In genomic region chr8:11366741-11367140, GRCm38 (mm10) we compare ENCODE assay signal across 22 mouse cellular contexts. TPM values are rescaled to one million over a fixed set of nuclear protein-coding genes. Genes with fewer than 3 reads are reported as not detected.
DNase-seq lines count a peak whose midpoint lies in the region; ATAC-seq and TF ChIP-seq lines count a peak whose summit lies in the region.
"Had no signal": no experiment of that assay in that cellular context is flagged by ENCODE, and none has a peak within 500 bp of the region (broad histone marks: within the 10 kb centered on the region; RNA-seq: fewer than 3 reads in every experiment).

No protein-coding gene starts in this region.

- no peak overlapping the region for H3K4me2 ChIP-seq in hindbrain, embryonic 13.5 days
- no peak overlapping the region for H3K4me2 ChIP-seq in hindbrain, embryonic 12.5 days (replicated peaks)
- no peak overlapping the region for H3K4me2 ChIP-seq in lung, embryonic 16.5 days (ENCODE audit: low read depth, low read length)
- no peak overlapping the region for H3K4me2 ChIP-seq in limb, embryonic 15.5 days
- H3K4me2 ChIP-seq: embryonic facial prominence, embryonic 15.5 days; hindbrain, embryonic 14.5 days had no signal

- peak overlapping the region; percentile 86 for H3K27ac ChIP-seq in heart, adult 2 months
- 0 out of 2 replicates have a peak overlapping the region, but pooled peaks have one; percentile 0 for H3K27ac ChIP-seq in hindbrain, embryonic 13.5 days
- no peak overlapping the region for H3K27ac ChIP-seq in hindbrain, embryonic 12.5 days
- peak overlapping the region; percentile 51 for H3K27ac ChIP-seq in lung, embryonic 16.5 days (ENCODE audit: low read length)
- H3K27ac ChIP-seq in limb, embryonic 15.5 days = peak overlapping the region; percentile 19; the same call in 1 of the 2 replicates
- H3K27ac ChIP-seq: embryonic facial prominence, embryonic 15.5 days; hindbrain, embryonic 14.5 days had no signal

- TF ChIP-seq POLR2A in heart, adult 2 months (IDR thresholded peaks at IDR 0.05; ENCODE audit: insufficient read depth, low read depth, low read length) = no peak

- peak overlapping the region; percentile 39 for H3K9ac ChIP-seq in heart, adult 2 months (ENCODE audit: low read depth, low read length)
- H3K9ac ChIP-seq in hindbrain, embryonic 13.5 days = no peak overlapping the region
- H3K9ac ChIP-seq in hindbrain, embryonic 12.5 days = no peak overlapping the region
- H3K9ac ChIP-seq in lung, embryonic 16.5 days (ENCODE audit: low read length) = no peak overlapping the region
- no peak overlapping the region for H3K9ac ChIP-seq in limb, embryonic 15.5 days
- H3K9ac ChIP-seq: embryonic facial prominence, embryonic 15.5 days; hindbrain, embryonic 14.5 days had no signal

- no peaks in the 10 kb centered on the region for H3K9me3 ChIP-seq in hindbrain, embryonic 13.5 days
- no peaks in the 10 kb centered on the region for H3K9me3 ChIP-seq in hindbrain, embryonic 12.5 days (replicated peaks)
- no peaks in the 10 kb centered on the region for H3K9me3 ChIP-seq in lung, embryonic 16.5 days (ENCODE audit: control insufficient read depth, low read length)
- no peaks in the 10 kb centered on the region for H3K9me3 ChIP-seq in limb, embryonic 15.5 days
- H3K9me3 ChIP-seq: embryonic facial prominence, embryonic 15.5 days had no signal

- no peak overlapping the region for H3K4me3 ChIP-seq in heart, adult 2 months
- no peak overlapping the region for H3K4me3 ChIP-seq in hindbrain, embryonic 13.5 days
- no peak overlapping the region for H3K4me3 ChIP-seq in hindbrain, embryonic 12.5 days
- H3K4me3 ChIP-seq in lung, embryonic 16.5 days (ENCODE audit: low read length) = no peak overlapping the region
- H3K4me3 ChIP-seq in limb, embryonic 15.5 days = no peak overlapping the region
- H3K4me3 ChIP-seq: embryonic facial prominence, embryonic 15.5 days had no signal

- intact Hi-C loops in heart, adult 2 months (cut with DNase I) = loop anchor here (2.0 kb wide), 3 partner anchors 26 to 54 kb away; partner anchors contain the start of genes Col4a1 and Col4a2
- intact Hi-C loops in heart, postnatal 25 days (cut with DNase I) = no loop called here

- TF ChIP-seq CTCF in heart, adult 2 months (IDR thresholded peaks at IDR 0.05) = no peak

- peaks cover 46% of the 10 kb centered on the region for H3K36me3 ChIP-seq in heart, adult 2 months (ENCODE audit: control insufficient read depth, insufficient read depth, low read length)
- no peaks in the 10 kb centered on the region for H3K36me3 ChIP-seq in hindbrain, embryonic 13.5 days
- no peaks in the 10 kb centered on the region for H3K36me3 ChIP-seq in hindbrain, embryonic 12.5 days
- H3K36me3 ChIP-seq in lung, embryonic 16.5 days (ENCODE audit: control insufficient read depth, insufficient read depth, low read length) = no peaks in the 10 kb centered on the region
- no peaks in the 10 kb centered on the region for H3K36me3 ChIP-seq in limb, embryonic 15.5 days
- H3K36me3 ChIP-seq: embryonic facial prominence, embryonic 15.5 days had no signal

- peaks cover 49% of the 10 kb centered on the region for H3K4me1 ChIP-seq in heart, adult 2 months (ENCODE audit: control insufficient read depth, insufficient read depth, low read length)
- peaks cover 27% of the 10 kb centered on the region for H3K4me1 ChIP-seq in hindbrain, embryonic 13.5 days (replicated peaks)
- H3K4me1 ChIP-seq in hindbrain, embryonic 12.5 days = peaks cover 31% of the 10 kb centered on the region
- peaks cover 59% of the 10 kb centered on the region for H3K4me1 ChIP-seq in lung, embryonic 16.5 days (replicated peaks; ENCODE audit: control insufficient read depth, insufficient read depth, low read length)
- peaks cover 55% of the 10 kb centered on the region for H3K4me1 ChIP-seq in limb, embryonic 15.5 days

- H3K79me2 ChIP-seq in heart, adult 2 months (replicated peaks; ENCODE audit: control insufficient read depth, insufficient read depth, low read length) = no peaks in the 10 kb centered on the region

- TF ChIP-seq EP300 in heart, adult 2 months (IDR thresholded peaks at IDR 0.05; ENCODE audit: insufficient read depth, low read depth, low read length) = no peak

- no peaks in the 10 kb centered on the region for H3K27me3 ChIP-seq in heart, adult 2 months (ENCODE audit: control insufficient read depth, insufficient read depth, low read length)
- H3K27me3 ChIP-seq in hindbrain, embryonic 13.5 days = no peaks in the 10 kb centered on the region
- no peaks in the 10 kb centered on the region for H3K27me3 ChIP-seq in hindbrain, embryonic 12.5 days
- no peaks in the 10 kb centered on the region for H3K27me3 ChIP-seq in lung, embryonic 16.5 days (ENCODE audit: control insufficient read depth, insufficient read depth, low read depth, low read length)
- H3K27me3 ChIP-seq in limb, embryonic 15.5 days = no peaks in the 10 kb centered on the region
- H3K27me3 ChIP-seq: embryonic facial prominence, embryonic 15.5 days; Patski had no signal

- ATAC-seq in hindbrain, embryonic 13.5 days (ENCODE audit: low FRiP score) = no peak
- no peak for ATAC-seq in hindbrain, embryonic 12.5 days (ENCODE audit: low FRiP score)
- ATAC-seq in lung, embryonic 16.5 days (ENCODE audit: low read depth) = no peak
- ATAC-seq in limb, embryonic 15.5 days (ENCODE audit: insufficient number of reproducible peaks, low FRiP score, low TSS enrichment, low read depth) = no peak
- ATAC-seq: forebrain, embryonic 16.5 days; inflammation-experienced regulatory T-cells, adult 6 months; Patski had no signal

- 13% methylated on average over 4 of the region's 4 CpGs for WGBS in heart, adult 2 months
- WGBS in hindbrain, embryonic 13.5 days = 82% methylated on average over 4 of the region's 4 CpGs
- WGBS in hindbrain, embryonic 12.5 days = 77% methylated on average over 4 of the region's 4 CpGs
- 70% methylated on average over 4 of the region's 4 CpGs for WGBS in lung, embryonic 16.5 days
- 63% methylated on average over 4 of the region's 4 CpGs for WGBS in limb, embryonic 15.5 days

- DNase-seq in heart, adult 2 months = no peak
- DNase-seq in heart, postnatal 25 days (ENCODE audit: low spot score) = no peak
- DNase-seq in lung, postnatal 10 days = no peak
- DNase-seq: cerebellum, adult 11 months; cerebellum, adult 9-11 months; gastrocnemius, postnatal 25 days; kidney, adult 9 months; kidney, postnatal 4 days; lung, postnatal 36 days; midbrain, embryonic 14.5 days; retina, postnatal 1 day; thymus, postnatal 25 days had no signal

RNA-seq across cellular contexts. Expression of gene Col4a1, which starts 54.1 kb away (rescaled TPM):
- 100 to 1,000 TPM; 221 to 311 TPM for total RNA-seq in heart, adult 2 months (2021)
- polyA plus RNA-seq in heart, adult 2 months (2012; rRNA removed) = 258 and 384 TPM in 2 replicates
- 100 to 1,000 TPM; 537 to 622 TPM for total RNA-seq in heart, postnatal 25 days (2021)
- 93.3 and 94.0 TPM in 2 replicates for polyA plus RNA-seq in hindbrain, embryonic 13.5 days (2015; fragmentation: Nextera tagmentation; extraction: Ambion mirVana)
- polyA plus RNA-seq in hindbrain, embryonic 12.5 days (2016; fragmentation: Nextera tagmentation; extraction: Ambion mirVana) = 157 TPM in 2 replicates
- 368 and 370 TPM in 2 replicates for polyA plus RNA-seq in lung, embryonic 16.5 days (2015; fragmentation: Nextera tagmentation; extraction: Ambion mirVana)
- polyA plus RNA-seq in limb, embryonic 15.5 days (2015; fragmentation: Nextera tagmentation; extraction: Ambion mirVana) = 172 and 209 TPM in 2 replicates
- total RNA-seq: megakaryocyte-erythroid progenitor cell, adult 5-6 weeks had no signal

RNA-seq across cellular contexts. Expression of gene Col4a2, which starts 54.1 kb away (rescaled TPM):
- 100 to 1,000 TPM; 139 to 172 TPM for total RNA-seq in heart, adult 2 months (2021)
- 104 and 139 TPM in 2 replicates for polyA plus RNA-seq in heart, adult 2 months (2012; rRNA removed)
- 100 to 1,000 TPM; 292 to 338 TPM for total RNA-seq in heart, postnatal 25 days (2021)
- 41.6 and 42.4 TPM in 2 replicates for polyA plus RNA-seq in hindbrain, embryonic 13.5 days (2015; fragmentation: Nextera tagmentation; extraction: Ambion mirVana)
- polyA plus RNA-seq in hindbrain, embryonic 12.5 days (2016; fragmentation: Nextera tagmentation; extraction: Ambion mirVana) = 74.6 and 82.2 TPM in 2 replicates
- polyA plus RNA-seq in lung, embryonic 16.5 days (2015; fragmentation: Nextera tagmentation; extraction: Ambion mirVana) = 113 and 117 TPM in 2 replicates
- polyA plus RNA-seq in limb, embryonic 15.5 days (2015; fragmentation: Nextera tagmentation; extraction: Ambion mirVana) = 77.4 and 83.3 TPM in 2 replicates
- polyA plus RNA-seq: inflammation-experienced regulatory T-cells, adult 6 months had no signal
